ENCODE assay signal across 12 mouse cellular contexts in genomic region chr7:112466786-112467185, GRCm38 (mm10). TPM values are rescaled to one million over a fixed set of nuclear protein-coding genes. Genes with fewer than 3 reads are reported as not detected.
DNase-seq lines count a peak whose midpoint lies in the region; ATAC-seq lines count a peak whose summit lies in the region.
"Had no signal": no experiment of that assay in that cellular context is flagged by ENCODE, and none has a peak within 500 bp of the region (broad histone marks: within the 10 kb centered on the region; RNA-seq: fewer than 3 reads in every experiment).

No protein-coding gene starts in this region.

- H3K36me3 ChIP-seq in forebrain, embryonic 10.5 days (replicated peaks): peaks cover 7% of the 10 kb centered on the region; the same call in 1 of the 2 replicates
- no peaks in the 10 kb centered on the region for H3K36me3 ChIP-seq in forebrain, embryonic 15.5 days
- H3K36me3 ChIP-seq in hindbrain, embryonic 12.5 days: no peaks in the 10 kb centered on the region
- no peaks in the 10 kb centered on the region for H3K36me3 ChIP-seq in hindbrain, embryonic 11.5 days (ENCODE audit: control insufficient read depth, insufficient read depth, low read length)
- H3K36me3 ChIP-seq in midbrain, embryonic 10.5 days: no peaks in the 10 kb centered on the region
- H3K36me3 ChIP-seq in midbrain, embryonic 16.5 days (ENCODE audit: control insufficient read depth, insufficient read depth, low read length): no peaks in the 10 kb centered on the region
- H3K36me3 ChIP-seq in stomach, embryonic 14.5 days (ENCODE audit: control insufficient read depth, insufficient read depth, low read length): no peaks in the 10 kb centered on the region; the same call in 1 of the 2 replicates
- H3K36me3 ChIP-seq: liver, embryonic 13.5 days had no signal

- 0 out of 2 replicates have a peak, but pooled peaks cover 3% of the 10 kb centered on the region for H3K27me3 ChIP-seq in forebrain, embryonic 10.5 days (ENCODE audit: poor library complexity, severe bottlenecking)
- no peaks in the 10 kb centered on the region for H3K27me3 ChIP-seq in forebrain, embryonic 15.5 days
- H3K27me3 ChIP-seq in hindbrain, embryonic 12.5 days: no peaks in the 10 kb centered on the region
- no peaks in the 10 kb centered on the region for H3K27me3 ChIP-seq in hindbrain, embryonic 11.5 days (ENCODE audit: control insufficient read depth, insufficient read depth, low read length)
- H3K27me3 ChIP-seq in midbrain, embryonic 10.5 days (ENCODE audit: low read depth, poor library complexity, severe bottlenecking): no peaks in the 10 kb centered on the region
- H3K27me3 ChIP-seq in midbrain, embryonic 16.5 days (ENCODE audit: control insufficient read depth, insufficient read depth, low read depth, low read length): no peaks in the 10 kb centered on the region
- H3K27me3 ChIP-seq in stomach, embryonic 14.5 days (ENCODE audit: control insufficient read depth, insufficient read depth, low read length): no peaks in the 10 kb centered on the region
- H3K27me3 ChIP-seq: liver, embryonic 13.5 days had no signal

- no peak overlapping the region for H3K4me3 ChIP-seq in forebrain, embryonic 10.5 days
- no peak overlapping the region for H3K4me3 ChIP-seq in forebrain, embryonic 15.5 days
- H3K4me3 ChIP-seq in hindbrain, embryonic 12.5 days: no peak overlapping the region
- H3K4me3 ChIP-seq in hindbrain, embryonic 11.5 days (ENCODE audit: low read depth, low read length): no peak overlapping the region
- H3K4me3 ChIP-seq in midbrain, embryonic 10.5 days: no peak overlapping the region
- no peak overlapping the region for H3K4me3 ChIP-seq in midbrain, embryonic 16.5 days (ENCODE audit: low read depth, low read length)
- no peak overlapping the region for H3K4me3 ChIP-seq in stomach, embryonic 14.5 days (ENCODE audit: low read depth, low read length)
- H3K4me3 ChIP-seq: liver, embryonic 13.5 days had no signal

- no peak overlapping the region for H3K9ac ChIP-seq in forebrain, embryonic 15.5 days (replicated peaks)
- no peak overlapping the region for H3K9ac ChIP-seq in hindbrain, embryonic 12.5 days
- H3K9ac ChIP-seq in hindbrain, embryonic 11.5 days (ENCODE audit: low read depth, low read length): no peak overlapping the region
- H3K9ac ChIP-seq in midbrain, embryonic 16.5 days (ENCODE audit: low read depth, low read length): no peak overlapping the region
- H3K9ac ChIP-seq in stomach, embryonic 14.5 days (replicated peaks; ENCODE audit: low read depth, low read length): no peak overlapping the region
- H3K9ac ChIP-seq: liver, embryonic 13.5 days had no signal

- H3K9me3 ChIP-seq in forebrain, embryonic 10.5 days: no peaks in the 10 kb centered on the region
- H3K9me3 ChIP-seq in forebrain, embryonic 15.5 days: no peaks in the 10 kb centered on the region
- no peaks in the 10 kb centered on the region for H3K9me3 ChIP-seq in hindbrain, embryonic 12.5 days (replicated peaks)
- no peaks in the 10 kb centered on the region for H3K9me3 ChIP-seq in hindbrain, embryonic 11.5 days (ENCODE audit: control insufficient read depth, low read length)
- no peaks in the 10 kb centered on the region for H3K9me3 ChIP-seq in midbrain, embryonic 10.5 days (replicated peaks)
- H3K9me3 ChIP-seq in midbrain, embryonic 16.5 days (replicated peaks; ENCODE audit: control insufficient read depth, low read length, poor library complexity, severe bottlenecking): no peaks in the 10 kb centered on the region
- H3K9me3 ChIP-seq in stomach, embryonic 14.5 days (ENCODE audit: control insufficient read depth, low read depth, low read length): no peaks in the 10 kb centered on the region
- H3K9me3 ChIP-seq: liver, embryonic 13.5 days had no signal

- peak overlapping the region; percentile 79 for H3K27ac ChIP-seq in forebrain, embryonic 10.5 days
- H3K27ac ChIP-seq in forebrain, embryonic 15.5 days (replicated peaks): no peak overlapping the region
- H3K27ac ChIP-seq in hindbrain, embryonic 12.5 days: peak overlapping the region; percentile 73; the same call in 1 of the 2 replicates
- no peak overlapping the region for H3K27ac ChIP-seq in hindbrain, embryonic 11.5 days (ENCODE audit: low read depth, low read length)
- peak overlapping the region; percentile 83 for H3K27ac ChIP-seq in midbrain, embryonic 10.5 days (replicated peaks)
- no peak overlapping the region for H3K27ac ChIP-seq in midbrain, embryonic 16.5 days (ENCODE audit: low read length)
- peak overlapping the region; percentile 98 for H3K27ac ChIP-seq in stomach, embryonic 14.5 days (ENCODE audit: low read length)
- H3K27ac ChIP-seq: liver, embryonic 13.5 days had no signal

- no peak for ATAC-seq in forebrain, embryonic 15.5 days (replicated peaks)
- no peak for ATAC-seq in hindbrain, embryonic 12.5 days (ENCODE audit: low FRiP score)
- ATAC-seq in hindbrain, embryonic 11.5 days (ENCODE audit: low FRiP score): no peak
- ATAC-seq in midbrain, embryonic 16.5 days: no peak
- no peak for ATAC-seq in stomach, embryonic 14.5 days (ENCODE audit: insufficient number of reproducible peaks, insufficient read depth, low FRiP score, low read depth)
- ATAC-seq: inflammation-experienced regulatory T-cells, adult 6 months had no signal

- no peak overlapping the region for H3K4me2 ChIP-seq in forebrain, embryonic 15.5 days (replicated peaks)
- H3K4me2 ChIP-seq in hindbrain, embryonic 12.5 days (replicated peaks): no peak overlapping the region
- H3K4me2 ChIP-seq in hindbrain, embryonic 11.5 days (replicated peaks; ENCODE audit: low read depth, low read length): no peak overlapping the region
- no peak overlapping the region for H3K4me2 ChIP-seq in midbrain, embryonic 16.5 days (ENCODE audit: low read length)
- no peak overlapping the region for H3K4me2 ChIP-seq in stomach, embryonic 14.5 days (replicated peaks; ENCODE audit: low read depth, low read length)
- H3K4me2 ChIP-seq: liver, embryonic 13.5 days had no signal

- 64% methylated on average over 3 of the region's 3 CpGs for WGBS in forebrain, embryonic 10.5 days
- 77% methylated on average over 3 of the region's 3 CpGs for WGBS in forebrain, embryonic 15.5 days
- 65% methylated on average over 3 of the region's 3 CpGs for WGBS in hindbrain, embryonic 12.5 days
- 63% methylated on average over 3 of the region's 3 CpGs for WGBS in hindbrain, embryonic 11.5 days
- WGBS in midbrain, embryonic 10.5 days: 54% methylated on average over 3 of the region's 3 CpGs
- 77% methylated on average over 3 of the region's 3 CpGs for WGBS in midbrain, embryonic 16.5 days
- 68% methylated on average over 3 of the region's 3 CpGs for WGBS in stomach, embryonic 14.5 days

- no peak for DNase-seq in forebrain, embryonic 10.5 days (ENCODE audit: extremely low spot score, low spot score)
- no peak for DNase-seq in hindbrain, embryonic 11.5 days (ENCODE audit: low spot score)
- DNase-seq in midbrain, embryonic 10.5 days (ENCODE audit: low spot score): no peak
- DNase-seq in cerebellum, adult 8-10 months: no peak
- DNase-seq: cerebellum, postnatal 36 days; layer of hippocampus, postnatal 36 days; liver, embryonic 13.5 days had no signal

- H3K4me1 ChIP-seq in forebrain, embryonic 10.5 days: peaks cover 67% of the 10 kb centered on the region
- H3K4me1 ChIP-seq in forebrain, embryonic 15.5 days: peaks cover 21% of the 10 kb centered on the region
- H3K4me1 ChIP-seq in hindbrain, embryonic 12.5 days: peaks cover 36% of the 10 kb centered on the region
- H3K4me1 ChIP-seq in hindbrain, embryonic 11.5 days (replicated peaks; ENCODE audit: control insufficient read depth, insufficient read depth, low read length): peaks cover 6% of the 10 kb centered on the region; the same call in 1 of the 2 replicates
- peaks cover 58% of the 10 kb centered on the region for H3K4me1 ChIP-seq in midbrain, embryonic 10.5 days
- peaks cover 6% of the 10 kb centered on the region; the same call in 1 of the 2 replicates for H3K4me1 ChIP-seq in midbrain, embryonic 16.5 days (ENCODE audit: control insufficient read depth, insufficient read depth, low read length)
- peaks cover 55% of the 10 kb centered on the region for H3K4me1 ChIP-seq in stomach, embryonic 14.5 days (ENCODE audit: control insufficient read depth, insufficient read depth, low read length)
- H3K4me1 ChIP-seq: liver, embryonic 13.5 days had no signal

RNA-seq across cellular contexts. Expression of gene Parva, which starts 39.5 kb away (rescaled TPM):
- 51.6 and 54.7 TPM in 2 replicates for polyA plus RNA-seq in forebrain, embryonic 10.5 days (2016; fragmentation: Nextera tagmentation; extraction: Ambion mirVana)
- 21.0 and 22.2 TPM in 2 replicates for polyA plus RNA-seq in forebrain, embryonic 15.5 days (2015; fragmentation: Nextera tagmentation; extraction: Ambion mirVana)
- 66.2 and 74.8 TPM in 2 replicates for polyA plus RNA-seq in hindbrain, embryonic 12.5 days (2016; fragmentation: Nextera tagmentation; extraction: Ambion mirVana)
- 47.2 TPM in 2 replicates for polyA plus RNA-seq in hindbrain, embryonic 11.5 days (2014; fragmentation: Nextera tagmentation; extraction: Ambion mirVana)
- polyA plus RNA-seq in midbrain, embryonic 10.5 days (2016; fragmentation: Nextera tagmentation; extraction: Ambion mirVana): 50.9 and 55.6 TPM in 2 replicates
- polyA plus RNA-seq in midbrain, embryonic 16.5 days (2015; fragmentation: Nextera tagmentation; extraction: Ambion mirVana): 24.5 and 24.9 TPM in 2 replicates
- 128 and 135 TPM in 2 replicates for polyA plus RNA-seq in stomach, embryonic 14.5 days (2014; fragmentation: Nextera tagmentation; extraction: Ambion mirVana)
- polyA plus RNA-seq: inflammation-experienced regulatory T-cells, adult 6 months had no signal

Comparison
In these comparisons a context has a peak if more than half of its experiments do, and no peak if none do; other contexts are left out.
1. H3K27ac ChIP-seq: peak in forebrain, embryonic 10.5 days (single experiment), hindbrain, embryonic 12.5 days (single experiment), midbrain, embryonic 10.5 days (single experiment) and stomach, embryonic 14.5 days (single experiment); none in forebrain, embryonic 15.5 days (single experiment), hindbrain, embryonic 11.5 days (single experiment) and midbrain, embryonic 16.5 days (single experiment).